Mouse (Mus musculus) MEL (cell line): Measurements from ENCODE around the gene Ccdc183. TPM values are rescaled to one million over a fixed set of nuclear protein-coding genes. Genes with fewer than 3 reads are reported as not detected.

Source experiments
- DNase-seq: peaks from one replicate; pipeline ENCODE4 v3.0.0; 2011; ENCODE audit warnings: low read depth, low spot score
- H3K27ac ChIP-seq: 2 replicates; pipeline ENCODE4 v1.5.1; 2012; ENCODE audit warnings: low read depth, mild to moderate bottlenecking, control low read depth, low read length, moderate library complexity; ENCODE audit not compliant: control insufficient read depth
- H3K27me3 ChIP-seq, 2 experiments: fragments of 150-350 bp in 1 of 2; sonication (generic) in 1 of 2; 2 replicates each; pipeline ENCODE4 v1.6.1; 2012; ENCODE audit warnings: low read length in 2 of 2, mild to moderate bottlenecking in 2 of 2, improper control_type of control experiment in 1 of 2, moderate library complexity in 1 of 2; ENCODE audit not compliant: insufficient read depth in 2 of 2, control insufficient read depth in 1 of 2
- H3K36me3 ChIP-seq, 2 experiments: 2 replicates each; pipeline ENCODE4 v1.6.1; 2012 to 2014; ENCODE audit warnings: low read length in 2 of 2, improper control_type of control experiment in 1 of 2, inconsistent platforms in 1 of 2, mild to moderate bottlenecking in 1 of 2; ENCODE audit not compliant: insufficient read depth in 2 of 2, control insufficient read depth in 1 of 2
- H3K4me1 ChIP-seq, 2 experiments: fragments of 150-350 bp in 1 of 2; sonication (generic) in 1 of 2; 2 replicates each; pipeline ENCODE4 v1.6.1; 2012; ENCODE audit warnings: low read length in 2 of 2, improper control_type of control experiment in 1 of 2, mild to moderate bottlenecking in 1 of 2; ENCODE audit not compliant: insufficient read depth in 2 of 2, control insufficient read depth in 1 of 2
- H3K4me3 ChIP-seq, 2 experiments: fragments of 150-350 bp in 1 of 2; sonication (generic) in 1 of 2; 2 replicates each; pipeline ENCODE4 v1.5.1; 2012; ENCODE audit warnings: low read depth in 2 of 2, low read length in 2 of 2, mild to moderate bottlenecking in 2 of 2, moderate library complexity in 2 of 2, control low read depth in 1 of 2, improper control_type of control experiment in 1 of 2; ENCODE audit not compliant: control insufficient read depth in 1 of 2, insufficient read depth in 1 of 2
- H3K79me2 ChIP-seq: 2 replicates; pipeline ENCODE4 v1.6.1; 2012; ENCODE audit warnings: mild to moderate bottlenecking, low read length, moderate library complexity; ENCODE audit not compliant: control insufficient read depth, poor library complexity, insufficient read depth
- H3K9ac ChIP-seq: 2 replicates; pipeline ENCODE4 v1.6.1; 2012; ENCODE audit warnings: low read depth, mild to moderate bottlenecking, control low read depth, low read length, moderate library complexity; ENCODE audit not compliant: control insufficient read depth, poor library complexity, severe bottlenecking
- H3K9me3 ChIP-seq: fragments of 150-350 bp; sonication (generic); replicated peaks from 2 replicates; pipeline ENCODE4 v1.6.1; 2012; ENCODE audit warnings: mild to moderate bottlenecking, low read length, improper control_type of control experiment, moderate library complexity; ENCODE audit not compliant: insufficient read depth
- CHD2 ChIP-seq: IDR thresholded peaks from 2 replicates; pipeline ENCODE4 v1.6.1; 2011; ENCODE audit warnings: low read length, improper control_type of control experiment
- GABPA ChIP-seq: IDR thresholded peaks from 2 replicates; pipeline ENCODE4 v1.6.1; 2012; ENCODE audit warnings: low read depth, mild to moderate bottlenecking, inconsistent platforms, low read length, improper control_type of control experiment, moderate library complexity
- GATA1 ChIP-seq: IDR thresholded peaks from 2 replicates; pipeline ENCODE4 v1.6.1; 2011; ENCODE audit warnings: low read depth, low read length, improper control_type of control experiment
- HCFC1 ChIP-seq: IDR thresholded peaks from 2 replicates; pipeline ENCODE4 v1.6.1; 2012; ENCODE audit warnings: low read depth, mild to moderate bottlenecking, inconsistent platforms, low read length, improper control_type of control experiment, moderate library complexity
- KAT2A ChIP-seq: conservative IDR thresholded peaks from 2 replicates; pipeline ENCODE4 v1.6.1; 2012; ENCODE audit warnings: low read depth, low read length, improper control_type of control experiment, inconsistent platforms
- MYB ChIP-seq: IDR thresholded peaks from 2 replicates; pipeline ENCODE4 v1.6.1; 2011; ENCODE audit warnings: mild to moderate bottlenecking, low read depth, low read length, improper control_type of control experiment
- POLR2A ChIP-seq, 2 experiments: IDR thresholded peaks; 2 replicates each; pipeline ENCODE4 v1.6.1; 2011 to 2012; ENCODE audit warnings: low read length in 2 of 2, mild to moderate bottlenecking in 2 of 2, control low read depth in 1 of 2, improper control_type of control experiment in 1 of 2, low read depth in 1 of 2, moderate library complexity in 1 of 2; ENCODE audit not compliant: control insufficient read depth in 1 of 2, insufficient read depth in 1 of 2, poor library complexity in 1 of 2
- POLR2AphosphoS5 ChIP-seq: IDR thresholded peaks from 2 replicates; pipeline ENCODE4 v1.6.1; 2012; ENCODE audit warnings: low read depth, borderline replicate concordance, mild to moderate bottlenecking, inconsistent platforms, low read length, moderate library complexity, mixed read lengths
- ZC3H11A ChIP-seq: IDR thresholded peaks from 2 replicates; pipeline ENCODE4 v1.6.1; 2012; ENCODE audit warnings: low read depth, mild to moderate bottlenecking, inconsistent platforms, low read length, improper control_type of control experiment
- ZMIZ1 ChIP-seq: IDR thresholded peaks from 2 replicates; pipeline ENCODE4 v1.6.1; 2012; ENCODE audit warnings: low read depth, mild to moderate bottlenecking, inconsistent platforms, low read length, improper control_type of control experiment, moderate library complexity
- ZNF384 ChIP-seq: IDR thresholded peaks from 2 replicates; pipeline ENCODE4 v1.6.1; 2012; ENCODE audit warnings: low read depth, mild to moderate bottlenecking, inconsistent platforms, low read length, improper control_type of control experiment
- polyA plus RNA-seq, 2 experiments: library from polyadenylated mRNA; stranded (reverse) in 1 of 2; unstranded in 1 of 2; fragments of >175 nt in 1 of 2; fragments of >200 nt in 1 of 2; gene quantifications; 2 replicates each; pipeline versions ENCODE4 v1.2.1 to v1.2.4; 2012; ENCODE audit warnings: low replicate concordance in 2 of 2, low read depth in 1 of 2; ENCODE audit not compliant: insufficient read length in 2 of 2, insufficient read depth in 1 of 2, missing spikeins in 1 of 2
- total RNA-seq: library from RNA; depleted of rRNA; stranded (reverse); fragments of 300-350 nt; gene quantifications from 2 replicates; pipeline ENCODE4 v1.2.3, GENCODE M21; 2012

Ccdc183 gene
- total and polyA plus RNA-seq, 3 experiments = 0.04 to 0.26 TPM; not detected in 1

GRCm38 (mm10) chr2:25628738-25629137 is 11.3 kb upstream of the Ccdc183 start:
- DNase-seq = no peak
- Histone ChIP-seq H3K36me3 (no peaks in the 10 kb centered on the region), H3K27ac (no peak overlapping the region)

GRCm38 (mm10) chr2:25627811-25628210 is 10.3 kb upstream of the Ccdc183 start, which contains the start of gene Fcna:
Fcna (minus strand) TSS chr2:25628030.
- Histone ChIP-seq H3K79me2 (no peaks in the 10 kb centered on the region), H3K36me3 (no peaks in the 10 kb centered on the region), H3K9me3 (no peaks in the 10 kb centered on the region), H3K9ac (no peak within 1 kb of the TSS), H3K27ac (no peak within 1 kb of the TSS), H3K27me3 (peaks cover 0 to 4% of the 10 kb centered on the region in 2 experiments; a peak in 1 of 4 replicates)
- no peak for DNase-seq
- TF ChIP-seq MYB = no peak
- TF ChIP-seq KAT2A = no peak
- TF ChIP-seq, all 39 proteins: peak for 0
- H3K4me1 ChIP-seq = no peaks in the 10 kb centered on the region
- no peak within 1 kb of the TSS for H3K4me3 ChIP-seq

More at GRCm38 (mm10) chr2:25628738-25629137, 11.3 kb upstream of the Ccdc183 start:
- H3K4me1 ChIP-seq = no peaks in the 10 kb centered on the region
- peaks cover 0 to 4% of the 10 kb centered on the region in 2 experiments; a peak in 1 of 4 replicates for H3K27me3 ChIP-seq
- no peaks in the 10 kb centered on the region for H3K79me2 ChIP-seq
- TF ChIP-seq POLR2AphosphoS5 (no peak), KAT2A (no peak), HCFC1 (no peak), GABPA (no peak), GATA1 (no peak)
- H3K9ac ChIP-seq = no peak overlapping the region
- no peak overlapping the region for H3K4me3 ChIP-seq
- no peaks in the 10 kb centered on the region for H3K9me3 ChIP-seq

- H3K27ac ChIP-seq = no peak overlapping the region
- peaks cover 0 to 4% of the 10 kb centered on the region in 2 experiments; a peak in 1 of 4 replicates for H3K27me3 ChIP-seq
- DNase-seq = no peak
These were observed 8.5 kb upstream of the Ccdc183 start for GRCm38 (mm10) chr2:25625986-25626385.

More at GRCm38 (mm10) chr2:25625986-25626385, 8.5 kb upstream of the Ccdc183 start:
- Histone ChIP-seq H3K4me1 (peaks cover 0 to 13% of the 10 kb centered on the region in 2 experiments; a peak in 2 of 4 replicates), H3K36me3 (peaks cover 0 to 1% of the 10 kb centered on the region in 2 experiments; a peak in 2 of 4 replicates), H3K4me3 (no peak overlapping the region), H3K9ac (no peak overlapping the region), H3K79me2 (no peaks in the 10 kb centered on the region), H3K9me3 (no peaks in the 10 kb centered on the region)
- TF ChIP-seq ZMIZ1 (no peak), GABPA (no peak), CHD2 (no peak), POLR2A (IDR thresholded peaks at IDR 0.05; ENCODE audit: control insufficient read depth in 1 of 2, insufficient read depth in 1 of 2, low read depth in 1 of 2, low read length in 2 of 2, poor library complexity in 1 of 2) (no peak), ZC3H11A (no peak), ZNF384 (no peak)
